Mouse (Mus musculus): ENCODE results near the gene Fbxo44.

- no peak for TF ChIP-seq POLR2A (IDR thresholded peaks at IDR 0.05; ENCODE audit: low read depth, low read length)
- TF ChIP-seq CTCF (IDR thresholded peaks at IDR 0.05; ENCODE audit: borderline replicate concordance, insufficient read depth, low read length): no peak
Observed at GRCm38 (mm10) chr4:148204061-148204872, 44.0 kb upstream of the Fbxo44 start.

All from embryonic fibroblast, embryonic 13.5 days (primary cell).